Mouse (Mus musculus): Measurements from ENCODE around the gene 4930563M21Rik.
A peak's percentile ranks its signal among the peaks of the same experiment; 100 is the strongest.
"Not testable (repeated sequence)": the region's sequence is repeated elsewhere in the genome, so short reads cannot be mapped to it uniquely, and the experiment has no call there.

4930563M21Rik gene

GRCm38 (mm10) chr9:56010450-56010849, at the start of gene 4930563M21Rik:
4930563M21Rik (minus strand) TSS chr9:56010550.
- no peak for DNase-seq

GRCm38 (mm10) chr9:56056147-56056546, 45.8 kb upstream of the 4930563M21Rik start:
- no peak for DNase-seq

GRCm38 (mm10) chr9:56053796-56054195, 43.4 kb upstream of the 4930563M21Rik start:
- no peak for DNase-seq

- no peak for DNase-seq
These were observed 31.9 kb upstream of the 4930563M21Rik start for GRCm38 (mm10) chr9:56042181-56042621.

- peak; percentile 98 to 99 for DNase-seq
These were observed 31.2 kb upstream of the 4930563M21Rik start, which contains the start of gene Rcn2 for GRCm38 (mm10) chr9:56041372-56042180. Rcn2 (plus strand) TSS chr9:56041845.

- peak in 1 of 2 experiments; percentile 5 for DNase-seq
These were observed 21.9 kb upstream of the 4930563M21Rik start for GRCm38 (mm10) chr9:56032219-56032618.

GRCm38 (mm10) chr9:56027292-56027691, 16.9 kb upstream of the 4930563M21Rik start:
- DNase-seq: no peak

GRCm38 (mm10) chr9:56024772-56025171, 14.4 kb upstream of the 4930563M21Rik start:
- DNase-seq: no peak

- DNase-seq: not testable (repeated sequence)
These were observed 5.7 kb downstream of the 4930563M21Rik start for GRCm38 (mm10) chr9:56004679-56005078.

- DNase-seq: peak; percentile 34 to 48
These were observed 63.5 kb downstream of the 4930563M21Rik start for GRCm38 (mm10) chr9:55946819-55947218.

- DNase-seq: no peak
These were observed 69.0 kb downstream of the 4930563M21Rik start for GRCm38 (mm10) chr9:55941356-55941755.

- no peak for DNase-seq
These were observed 71.7 kb downstream of the 4930563M21Rik start for GRCm38 (mm10) chr9:55938618-55938985.

GRCm38 (mm10) chr9:55937664-55938617, 72.4 kb downstream of the 4930563M21Rik start, which contains the start of gene Scaper:
Scaper (minus strand) TSS chr9:55938119.
- DNase-seq: peak; percentile 88 to 92

GRCm38 (mm10) chr9:55937224-55937663, 73.1 kb downstream of the 4930563M21Rik start:
- DNase-seq: peak; percentile 9 to 20

- no peak for DNase-seq
These were observed 77.9 kb downstream of the 4930563M21Rik start for GRCm38 (mm10) chr9:55932482-55932881.

GRCm38 (mm10) chr9:55918579-55918978, 91.8 kb downstream of the 4930563M21Rik start:
- DNase-seq: no peak

GRCm38 (mm10) chr9:55916751-55917150, 93.6 kb downstream of the 4930563M21Rik start:
- DNase-seq: no peak
